Mouse (Mus musculus): ENCODE data around the gene Gm29797. TPM values are rescaled to one million over a fixed set of nuclear protein-coding genes. Genes with fewer than 3 reads are reported as not detected.
A peak's percentile ranks its signal among the peaks of the same experiment; 100 is the strongest.

The Gm29797 gene
- polyA plus RNA-seq, 1 experiment = 0.26 TPM

- DNase-seq = peak; percentile 84 to 86
- H3K27me3 ChIP-seq (ENCODE audit: control insufficient read depth, insufficient read depth, low read length) = no peaks in the 10 kb centered on the region
- H3K4me3 ChIP-seq (replicated peaks; ENCODE audit: insufficient read depth, low read depth, low read length) = peak within 1 kb of the TSS; percentile 95
- under 1% methylated on average over 69 of the region's 69 CpGs for WGBS
- no peak for TF ChIP-seq CTCF (IDR thresholded peaks at IDR 0.05; ENCODE audit: borderline replicate concordance, insufficient read depth, low read depth, low read length)
- TF ChIP-seq POLR2A (IDR thresholded peaks at IDR 0.05; ENCODE audit: borderline replicate concordance, insufficient read depth, low read length) = peak; percentile 49; the same call in 1 of the 2 replicates
- peak within 1 kb of the TSS; percentile 85 for H3K27ac ChIP-seq (ENCODE audit: insufficient read depth, low read length)
- H3K4me1 ChIP-seq (ENCODE audit: control insufficient read depth, insufficient read depth, low read length) = peaks cover 13% of the 10 kb centered on the region; the same call in 1 of the 2 replicates
Observed at GRCm38 (mm10) chr2:181679951-181680715, 23.3 kb downstream of the Gm29797 start, which contains the start of gene Tcea2. Gene Tcea2 (plus strand): TSS chr2:181680310.

DNA sequence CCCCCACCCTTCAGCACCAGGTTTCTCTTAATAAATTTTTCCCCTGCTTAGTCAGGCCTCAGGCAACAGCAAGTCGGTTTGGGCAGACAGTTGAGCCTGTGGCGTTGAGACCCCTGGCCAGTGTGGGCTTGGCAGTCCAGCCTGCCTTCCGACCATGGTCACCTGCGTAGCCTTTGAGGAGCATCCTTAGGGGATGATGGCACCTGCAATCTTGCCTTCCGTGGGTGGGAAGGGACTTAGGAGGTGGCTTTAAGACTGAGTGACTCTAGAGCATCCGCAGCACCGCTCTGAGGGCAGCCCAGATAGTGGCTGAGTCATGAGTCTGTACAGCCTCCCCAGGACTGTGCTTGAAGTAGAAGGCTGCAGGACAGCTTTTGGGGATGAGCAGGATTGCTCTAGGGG, 23.9 kb downstream of the Gm29797 start:
- DNase-seq = peak; percentile 48 to 62
- Histone ChIP-seq H3K4me1 (ENCODE audit: control insufficient read depth, insufficient read depth, low read length) (peaks cover 8% of the 10 kb centered on the region; the same call in 1 of the 2 replicates), H3K27ac (ENCODE audit: insufficient read depth, low read length) (peak overlapping the region; percentile 82), H3K4me3 (replicated peaks; ENCODE audit: insufficient read depth, low read depth, low read length) (peak overlapping the region; percentile 95), H3K27me3 (ENCODE audit: control insufficient read depth, insufficient read depth, low read length) (no peaks in the 10 kb centered on the region)
- WGBS = 2% methylated on average over 7 of the region's 7 CpGs
- TF ChIP-seq POLR2A (IDR thresholded peaks at IDR 0.05; ENCODE audit: borderline replicate concordance, insufficient read depth, low read length) (no peak), CTCF (IDR thresholded peaks at IDR 0.05; ENCODE audit: borderline replicate concordance, insufficient read depth, low read depth, low read length) (no peak)

- H3K27ac ChIP-seq (ENCODE audit: insufficient read depth, low read length) = no peak overlapping the region
- no peak overlapping the region for H3K4me3 ChIP-seq (replicated peaks; ENCODE audit: insufficient read depth, low read depth, low read length)
- 100% methylated on average over 1 of the region's 1 CpGs for WGBS
- DNase-seq = no peak
- TF ChIP-seq CTCF (IDR thresholded peaks at IDR 0.05; ENCODE audit: borderline replicate concordance, insufficient read depth, low read depth, low read length) (no peak), POLR2A (IDR thresholded peaks at IDR 0.05; ENCODE audit: borderline replicate concordance, insufficient read depth, low read length) (no peak)
- no peaks in the 10 kb centered on the region for H3K27me3 ChIP-seq (ENCODE audit: control insufficient read depth, insufficient read depth, low read length)
- H3K4me1 ChIP-seq (ENCODE audit: control insufficient read depth, insufficient read depth, low read length) = peaks cover 6% of the 10 kb centered on the region; the same call in 1 of the 2 replicates
Observed at GRCm38 (mm10) chr2:181681978-181682377, 25.1 kb downstream of the Gm29797 start.

DNA sequence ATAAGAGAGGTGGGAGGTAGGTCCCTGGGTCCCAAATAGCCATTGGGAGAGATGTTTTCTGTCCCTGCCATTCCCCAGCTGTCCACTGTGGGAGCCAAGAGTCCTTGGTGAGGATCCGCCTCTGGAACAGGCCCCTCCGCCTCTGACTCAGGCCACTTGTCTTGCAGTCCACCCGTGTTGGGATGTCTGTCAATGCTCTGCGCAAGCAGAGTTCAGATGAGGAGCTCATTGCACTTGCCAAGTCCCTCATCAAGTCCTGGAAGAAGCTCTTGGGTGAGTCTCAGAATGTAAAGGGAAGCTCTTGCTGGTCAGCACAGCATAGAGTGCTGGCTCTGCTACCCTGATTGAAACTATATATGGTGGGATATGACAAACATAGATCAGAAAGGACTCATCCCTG, 26.5 kb downstream of the Gm29797 start:
- no peak overlapping the region for H3K27ac ChIP-seq (ENCODE audit: insufficient read depth, low read length)
- no peak for DNase-seq
- TF ChIP-seq CTCF (IDR thresholded peaks at IDR 0.05; ENCODE audit: borderline replicate concordance, insufficient read depth, low read depth, low read length) = no peak
- no peak for TF ChIP-seq POLR2A (IDR thresholded peaks at IDR 0.05; ENCODE audit: borderline replicate concordance, insufficient read depth, low read length)
- 56% methylated on average over 4 of the region's 4 CpGs for WGBS
- no peaks in the 10 kb centered on the region for H3K27me3 ChIP-seq (ENCODE audit: control insufficient read depth, insufficient read depth, low read length)
- H3K4me3 ChIP-seq (replicated peaks; ENCODE audit: insufficient read depth, low read depth, low read length) = no peak overlapping the region
- peaks cover 6% of the 10 kb centered on the region; the same call in 1 of the 2 replicates for H3K4me1 ChIP-seq (ENCODE audit: control insufficient read depth, insufficient read depth, low read length)

DNA sequence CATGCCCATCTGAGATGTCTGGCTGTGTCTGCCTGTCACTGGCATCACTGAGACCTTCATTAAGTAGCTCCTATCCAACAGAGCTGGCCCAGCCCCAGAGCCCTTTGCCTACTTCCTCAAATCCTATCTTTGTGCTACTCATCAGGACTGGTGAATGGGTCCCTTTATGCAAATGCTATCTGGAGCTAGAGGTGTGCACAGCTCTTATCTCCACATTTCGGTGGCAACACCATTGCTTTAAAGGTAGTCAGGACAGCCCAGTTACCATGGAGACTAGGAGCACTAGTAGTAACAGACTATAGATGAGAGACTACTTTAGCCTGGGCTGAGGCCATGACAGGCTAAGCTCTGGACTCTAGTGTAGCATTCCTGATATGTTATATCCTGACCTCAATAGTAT, 27.9 kb downstream of the Gm29797 start:
- no peak for TF ChIP-seq POLR2A (IDR thresholded peaks at IDR 0.05; ENCODE audit: borderline replicate concordance, insufficient read depth, low read length)
- TF ChIP-seq CTCF (IDR thresholded peaks at IDR 0.05; ENCODE audit: borderline replicate concordance, insufficient read depth, low read depth, low read length) = no peak
- no peak for DNase-seq
- Histone ChIP-seq H3K27me3 (ENCODE audit: control insufficient read depth, insufficient read depth, low read length) (no peaks in the 10 kb centered on the region), H3K27ac (ENCODE audit: insufficient read depth, low read length) (no peak overlapping the region), H3K4me1 (ENCODE audit: control insufficient read depth, insufficient read depth, low read length) (peaks cover 3% of the 10 kb centered on the region; the same call in 1 of the 2 replicates), H3K4me3 (replicated peaks; ENCODE audit: insufficient read depth, low read depth, low read length) (no peak overlapping the region)
- 97% methylated on average over 1 of the region's 1 CpGs for WGBS

- TF ChIP-seq CTCF (IDR thresholded peaks at IDR 0.05; ENCODE audit: borderline replicate concordance, insufficient read depth, low read depth, low read length) (no peak), POLR2A (IDR thresholded peaks at IDR 0.05; ENCODE audit: borderline replicate concordance, insufficient read depth, low read length) (no peak)
- Histone ChIP-seq H3K27me3 (ENCODE audit: control insufficient read depth, insufficient read depth, low read length) (no peaks in the 10 kb centered on the region), H3K4me1 (ENCODE audit: control insufficient read depth, insufficient read depth, low read length) (peaks cover 2% of the 10 kb centered on the region; the same call in 1 of the 2 replicates), H3K27ac (ENCODE audit: insufficient read depth, low read length) (no peak overlapping the region), H3K4me3 (replicated peaks; ENCODE audit: insufficient read depth, low read depth, low read length) (no peak overlapping the region)
- 95% methylated on average over 4 of the region's 4 CpGs for WGBS
- DNase-seq = no peak
Observed at GRCm38 (mm10) chr2:181685686-181686085, 28.9 kb downstream of the Gm29797 start.

- Histone ChIP-seq H3K4me1 (ENCODE audit: control insufficient read depth, insufficient read depth, low read length) (no peaks in the 10 kb centered on the region), H3K27ac (ENCODE audit: insufficient read depth, low read length) (no peak overlapping the region), H3K27me3 (ENCODE audit: control insufficient read depth, insufficient read depth, low read length) (no peaks in the 10 kb centered on the region), H3K4me3 (replicated peaks; ENCODE audit: insufficient read depth, low read depth, low read length) (no peak overlapping the region)
- TF ChIP-seq POLR2A (IDR thresholded peaks at IDR 0.05; ENCODE audit: borderline replicate concordance, insufficient read depth, low read length) = no peak
- TF ChIP-seq CTCF (IDR thresholded peaks at IDR 0.05; ENCODE audit: borderline replicate concordance, insufficient read depth, low read depth, low read length) = no peak
- no peak for DNase-seq
- 94% methylated on average over 8 of the region's 8 CpGs for WGBS
Observed at GRCm38 (mm10) chr2:181687586-181687985, 30.8 kb downstream of the Gm29797 start.

Measured in cerebellum, adult 2 months (tissue).